Mouse (Mus musculus): ENCODE data around the gene Fcrl6. TPM values are rescaled to one million over a fixed set of nuclear protein-coding genes. Genes with fewer than 3 reads are reported as not detected.

Fcrl6 gene
- polyA plus RNA-seq, 1 experiment: not detected

DNA sequence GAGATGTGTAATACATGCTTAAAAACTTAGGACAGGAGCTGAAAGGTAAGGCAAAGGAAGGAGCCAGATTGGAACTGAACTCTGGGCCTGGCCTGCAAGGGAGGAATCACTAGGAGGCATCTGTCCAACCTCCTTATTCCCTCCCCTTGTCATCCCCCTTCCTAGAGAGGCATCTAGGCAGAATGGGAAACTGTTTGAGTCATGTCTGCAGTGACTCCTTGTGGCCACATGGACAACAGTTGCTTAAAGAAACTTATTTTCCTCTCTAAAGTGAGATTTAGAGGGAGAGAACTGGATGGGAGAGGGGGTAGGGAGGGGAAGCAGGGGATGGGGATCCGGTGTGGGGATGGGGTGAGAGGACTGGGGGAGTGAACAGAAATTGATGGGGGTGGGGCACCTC lies 10.4 kb upstream of the Fcrl6 start:
- TF ChIP-seq MYOG (IDR thresholded peaks at IDR 0.05; ENCODE audit: control insufficient read depth, extremely low read depth, insufficient read length): no peak
- TF ChIP-seq CEBPB (IDR thresholded peaks at IDR 0.05; ENCODE audit: low read depth): no peak
- no peak for TF ChIP-seq MAX (IDR thresholded peaks at IDR 0.05)
- no peak for TF ChIP-seq FOSL1 (IDR thresholded peaks at IDR 0.05; ENCODE audit: insufficient read depth, low read length, poor library complexity, severe bottlenecking)
- no peak for TF ChIP-seq USF1 (IDR thresholded peaks at IDR 0.05; ENCODE audit: low read depth)
- TF ChIP-seq CTCF (IDR thresholded peaks at IDR 0.05; ENCODE audit: control insufficient read depth, insufficient read depth, insufficient read length): no peak
- H3K4me3 ChIP-seq (ENCODE audit: insufficient read depth, poor library complexity, severe bottlenecking): no peak overlapping the region
- no peak overlapping the region for H3ac ChIP-seq (ENCODE audit: control insufficient read depth, insufficient read length, low read depth)
- no peaks in the 10 kb centered on the region for H3K79me2 ChIP-seq (ENCODE audit: control insufficient read depth, insufficient read depth)
- H3K27me3 ChIP-seq (ENCODE audit: control insufficient read depth, insufficient read depth, insufficient read length): peaks cover 19% of the 10 kb centered on the region
- H3K79me3 ChIP-seq (ENCODE audit: low read depth): no peaks in the 10 kb centered on the region
- no peaks in the 10 kb centered on the region for H3K36me3 ChIP-seq (ENCODE audit: control insufficient read depth, insufficient read depth)

DNA sequence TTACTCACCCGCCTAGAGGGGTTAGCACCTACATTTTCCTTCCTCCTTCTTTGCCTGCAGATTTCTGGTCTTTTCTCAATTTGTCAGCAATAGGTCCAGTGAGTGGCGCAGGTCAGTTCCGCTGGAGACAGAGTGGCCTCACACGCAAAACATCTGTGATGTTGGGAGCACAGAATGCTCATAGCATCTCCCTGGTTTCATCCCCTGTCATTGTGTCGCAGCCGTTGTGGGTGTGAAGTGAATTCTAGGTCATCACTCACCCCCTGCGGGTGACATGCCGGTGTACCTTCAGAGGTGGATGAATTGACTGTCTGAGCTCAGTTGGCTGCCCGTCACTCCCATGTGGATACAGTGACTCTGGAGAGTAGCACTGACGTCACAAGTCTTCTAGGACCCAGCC lies 9.0 kb upstream of the Fcrl6 start:
- Histone ChIP-seq H3K4me3 (ENCODE audit: insufficient read depth, poor library complexity, severe bottlenecking) (no peak overlapping the region), H3K27me3 (ENCODE audit: control insufficient read depth, insufficient read depth, insufficient read length) (peaks cover 12% of the 10 kb centered on the region), H3K79me2 (ENCODE audit: control insufficient read depth, insufficient read depth) (no peaks in the 10 kb centered on the region), H3K36me3 (ENCODE audit: control insufficient read depth, insufficient read depth) (no peaks in the 10 kb centered on the region), H3ac (ENCODE audit: control insufficient read depth, insufficient read length, low read depth) (no peak overlapping the region), H3K79me3 (ENCODE audit: low read depth) (no peaks in the 10 kb centered on the region)
- TF ChIP-seq MYOG (IDR thresholded peaks at IDR 0.05; ENCODE audit: control insufficient read depth, extremely low read depth, insufficient read length) (no peak), CTCF (IDR thresholded peaks at IDR 0.05; ENCODE audit: control insufficient read depth, insufficient read depth, insufficient read length) (no peak), MAX (IDR thresholded peaks at IDR 0.05) (no peak), USF1 (IDR thresholded peaks at IDR 0.05; ENCODE audit: low read depth) (no peak), MYOD1 (IDR thresholded peaks at IDR 0.05; ENCODE audit: control insufficient read depth, insufficient read length, low read depth) (no peak), FOSL1 (IDR thresholded peaks at IDR 0.05; ENCODE audit: insufficient read depth, low read length, poor library complexity, severe bottlenecking) (no peak), CEBPB (IDR thresholded peaks at IDR 0.05; ENCODE audit: low read depth) (no peak)

DNA sequence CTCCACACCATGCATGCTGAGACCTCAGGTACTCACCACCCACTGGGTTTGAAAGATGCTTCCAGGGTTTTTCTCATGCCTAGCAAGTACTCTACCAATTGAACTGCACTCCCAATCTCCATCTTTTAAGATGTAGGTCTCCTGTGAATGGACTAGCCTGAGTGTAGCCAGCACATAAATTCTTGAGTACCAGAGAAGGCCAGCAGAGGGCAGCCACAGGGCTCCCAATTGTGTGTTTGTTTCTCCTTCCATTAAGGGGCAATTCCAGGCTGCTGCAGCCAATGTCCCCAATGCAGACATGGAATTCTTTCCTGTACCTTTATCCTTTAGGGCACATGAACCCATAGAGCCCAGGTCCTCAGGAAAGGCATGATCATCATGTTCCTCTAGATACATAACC lies 7.9 kb downstream of the Fcrl6 start:
- H3K4me3 ChIP-seq (ENCODE audit: insufficient read depth, poor library complexity, severe bottlenecking): no peak overlapping the region
- no peaks in the 10 kb centered on the region for H3K79me3 ChIP-seq (ENCODE audit: low read depth)
- H3ac ChIP-seq (ENCODE audit: control insufficient read depth, insufficient read length, low read depth): no peak overlapping the region
- H3K79me2 ChIP-seq (ENCODE audit: control insufficient read depth, insufficient read depth): no peaks in the 10 kb centered on the region
- TF ChIP-seq MYOG (IDR thresholded peaks at IDR 0.05; ENCODE audit: control insufficient read depth, extremely low read depth, insufficient read length) (no peak), CEBPB (IDR thresholded peaks at IDR 0.05; ENCODE audit: low read depth) (no peak), CTCF (IDR thresholded peaks at IDR 0.05; ENCODE audit: control insufficient read depth, insufficient read depth, insufficient read length) (no peak), FOSL1 (IDR thresholded peaks at IDR 0.05; ENCODE audit: insufficient read depth, low read length, poor library complexity, severe bottlenecking) (no peak), USF1 (IDR thresholded peaks at IDR 0.05; ENCODE audit: low read depth) (no peak), MYOD1 (IDR thresholded peaks at IDR 0.05; ENCODE audit: control insufficient read depth, insufficient read length, low read depth) (no peak), MAX (IDR thresholded peaks at IDR 0.05) (no peak)
- no peaks in the 10 kb centered on the region for H3K27me3 ChIP-seq (ENCODE audit: control insufficient read depth, insufficient read depth, insufficient read length)
- no peaks in the 10 kb centered on the region for H3K36me3 ChIP-seq (ENCODE audit: control insufficient read depth, insufficient read depth)

DNA sequence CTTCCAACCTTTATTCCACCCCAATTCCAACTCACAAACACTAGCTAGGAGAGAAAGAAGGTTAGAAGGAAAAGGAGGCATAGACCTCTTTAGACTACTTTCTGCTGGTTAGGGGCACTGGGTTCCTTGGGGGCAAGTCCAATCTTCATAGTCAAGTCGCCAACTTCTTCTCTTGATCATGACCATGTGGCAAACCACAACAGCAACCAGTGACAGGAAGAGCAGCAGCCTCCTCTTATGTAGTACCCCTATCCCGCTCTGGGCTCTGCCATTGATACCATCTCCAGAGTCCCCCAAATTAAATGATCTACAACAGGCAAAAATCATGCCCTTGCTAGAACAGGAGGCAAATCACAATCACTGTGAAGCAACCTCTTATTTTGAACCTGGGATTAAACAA lies 8.4 kb downstream of the Fcrl6 start:
- Histone ChIP-seq H3K79me2 (ENCODE audit: control insufficient read depth, insufficient read depth) (no peaks in the 10 kb centered on the region), H3ac (ENCODE audit: control insufficient read depth, insufficient read length, low read depth) (no peak overlapping the region), H3K79me3 (ENCODE audit: low read depth) (no peaks in the 10 kb centered on the region), H3K4me3 (ENCODE audit: insufficient read depth, poor library complexity, severe bottlenecking) (no peak overlapping the region), H3K27me3 (ENCODE audit: control insufficient read depth, insufficient read depth, insufficient read length) (no peaks in the 10 kb centered on the region), H3K36me3 (ENCODE audit: control insufficient read depth, insufficient read depth) (no peaks in the 10 kb centered on the region)
- TF ChIP-seq FOSL1 (IDR thresholded peaks at IDR 0.05; ENCODE audit: insufficient read depth, low read length, poor library complexity, severe bottlenecking) (no peak), MYOG (IDR thresholded peaks at IDR 0.05; ENCODE audit: control insufficient read depth, extremely low read depth, insufficient read length) (no peak), CTCF (IDR thresholded peaks at IDR 0.05; ENCODE audit: control insufficient read depth, insufficient read depth, insufficient read length) (no peak), USF1 (IDR thresholded peaks at IDR 0.05; ENCODE audit: low read depth) (no peak), MYOD1 (IDR thresholded peaks at IDR 0.05; ENCODE audit: control insufficient read depth, insufficient read length, low read depth) (no peak), MAX (IDR thresholded peaks at IDR 0.05) (no peak), CEBPB (IDR thresholded peaks at IDR 0.05; ENCODE audit: low read depth) (no peak)

DNA sequence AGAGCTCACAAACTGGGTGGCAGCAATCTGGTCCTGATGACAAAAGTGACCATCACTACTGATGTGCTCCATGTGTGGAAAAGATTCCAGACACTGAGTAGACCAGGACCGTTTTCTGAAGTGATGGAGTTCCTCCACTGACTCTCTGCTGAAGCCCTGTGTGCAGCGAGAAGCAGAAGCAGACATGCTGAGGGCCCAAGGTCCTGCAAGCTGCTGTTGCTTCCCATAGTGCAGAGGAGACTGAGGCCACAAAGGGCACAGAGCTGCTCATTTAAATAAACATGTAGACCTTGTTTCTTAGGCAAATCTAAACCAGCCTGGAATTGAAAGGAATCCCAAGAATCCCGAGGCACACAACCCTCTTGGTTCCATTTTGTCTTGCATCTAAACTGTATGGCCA lies 9.0 kb downstream of the Fcrl6 start:
- H3K27me3 ChIP-seq (ENCODE audit: control insufficient read depth, insufficient read depth, insufficient read length): no peaks in the 10 kb centered on the region
- no peaks in the 10 kb centered on the region for H3K36me3 ChIP-seq (ENCODE audit: control insufficient read depth, insufficient read depth)
- H3K4me3 ChIP-seq (ENCODE audit: insufficient read depth, poor library complexity, severe bottlenecking): no peak overlapping the region
- TF ChIP-seq MAX (IDR thresholded peaks at IDR 0.05) (no peak), MYOG (IDR thresholded peaks at IDR 0.05; ENCODE audit: control insufficient read depth, extremely low read depth, insufficient read length) (no peak), CTCF (IDR thresholded peaks at IDR 0.05; ENCODE audit: control insufficient read depth, insufficient read depth, insufficient read length) (no peak), CEBPB (IDR thresholded peaks at IDR 0.05; ENCODE audit: low read depth) (no peak), USF1 (IDR thresholded peaks at IDR 0.05; ENCODE audit: low read depth) (no peak), FOSL1 (IDR thresholded peaks at IDR 0.05; ENCODE audit: insufficient read depth, low read length, poor library complexity, severe bottlenecking) (no peak), MYOD1 (IDR thresholded peaks at IDR 0.05; ENCODE audit: control insufficient read depth, insufficient read length, low read depth) (no peak)
- no peaks in the 10 kb centered on the region for H3K79me2 ChIP-seq (ENCODE audit: control insufficient read depth, insufficient read depth)
- H3K79me3 ChIP-seq (ENCODE audit: low read depth): no peaks in the 10 kb centered on the region
- no peak overlapping the region for H3ac ChIP-seq (ENCODE audit: control insufficient read depth, insufficient read length, low read depth)

DNA sequence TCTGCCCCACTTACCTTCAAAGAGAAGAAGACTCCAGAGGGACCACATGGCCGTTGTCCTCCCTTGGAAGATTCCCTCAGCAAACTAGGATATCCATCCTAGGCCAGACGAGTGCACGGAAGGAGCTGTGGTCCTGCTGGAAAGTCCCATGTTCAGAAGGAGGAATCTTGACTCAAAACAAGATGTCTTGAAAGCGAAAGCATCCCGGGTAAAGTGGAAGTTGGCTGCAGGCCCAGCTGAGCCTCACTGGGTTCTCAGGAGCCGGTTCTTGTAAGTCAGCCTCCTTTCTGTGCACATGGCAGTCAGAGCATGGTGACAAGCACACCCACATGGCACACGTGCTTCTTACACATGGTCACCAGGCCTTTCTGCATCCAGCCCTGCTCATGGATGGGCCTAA lies 12.0 kb downstream of the Fcrl6 start, which contains the start of gene Slamf8:
TSS of gene Slamf8 (minus strand) at position 184 of the 400 bp plus-strand sequence.
- Histone ChIP-seq H3K79me2 (ENCODE audit: control insufficient read depth, insufficient read depth) (no peaks in the 10 kb centered on the region), H3K4me3 (ENCODE audit: insufficient read depth, poor library complexity, severe bottlenecking) (no peak within 1 kb of the TSS), H3ac (ENCODE audit: control insufficient read depth, insufficient read length, low read depth) (no peak within 1 kb of the TSS), H3K79me3 (ENCODE audit: low read depth) (no peaks in the 10 kb centered on the region), H3K36me3 (ENCODE audit: control insufficient read depth, insufficient read depth) (no peaks in the 10 kb centered on the region), H3K27me3 (ENCODE audit: control insufficient read depth, insufficient read depth, insufficient read length) (no peaks in the 10 kb centered on the region)
- TF ChIP-seq MYOG (IDR thresholded peaks at IDR 0.05; ENCODE audit: control insufficient read depth, extremely low read depth, insufficient read length) (no peak), CTCF (IDR thresholded peaks at IDR 0.05; ENCODE audit: control insufficient read depth, insufficient read depth, insufficient read length) (no peak), FOSL1 (IDR thresholded peaks at IDR 0.05; ENCODE audit: insufficient read depth, low read length, poor library complexity, severe bottlenecking) (no peak), CEBPB (IDR thresholded peaks at IDR 0.05; ENCODE audit: low read depth) (no peak), MAX (IDR thresholded peaks at IDR 0.05) (no peak), USF1 (IDR thresholded peaks at IDR 0.05; ENCODE audit: low read depth) (no peak), MYOD1 (IDR thresholded peaks at IDR 0.05; ENCODE audit: control insufficient read depth, insufficient read length, low read depth) (no peak)
